Mouse (Mus musculus) brown adipose tissue, adult 24 weeks (tissue): Measurements from ENCODE around the gene Sesn1. TPM values are rescaled to one million over a fixed set of nuclear protein-coding genes. Genes with fewer than 3 reads are reported as not detected.
"Not testable (repeated sequence)": the region's sequence is repeated elsewhere in the genome, so short reads cannot be mapped to it uniquely, and the experiment has no call there.

ENCODE experiments used
- H3K27ac ChIP-seq: fragments of 200-500 bp; replicated peaks from 2 replicates; pipeline ENCODE4 v1.5.1; 2012; ENCODE audit warnings: low read depth, mild to moderate bottlenecking, low read length
- H3K4me1 ChIP-seq: fragments of 200-500 bp; 2 replicates; pipeline ENCODE4 v1.6.1; 2012; ENCODE audit warnings: low read length, mixed read lengths; ENCODE audit not compliant: control insufficient read depth, insufficient read depth, insufficient read length
- H3K4me3 ChIP-seq: fragments of 200-500 bp; 2 replicates; pipeline ENCODE4 v1.5.1; 2012; ENCODE audit warnings: low read depth, mild to moderate bottlenecking, low read length, moderate library complexity; ENCODE audit not compliant: insufficient read depth
- polyA plus RNA-seq: library from polyadenylated mRNA; stranded (reverse); fragments of >200 nt; gene quantifications from 2 replicates; pipeline ENCODE4 v1.2.4, GENCODE M21; 2012; ENCODE audit not compliant: missing spikeins, insufficient read depth, insufficient read length

The Sesn1 gene
- polyA plus RNA-seq, 1 experiment: 9.5 TPM

GRCm38 (mm10) chr10:41814305-41814853 is 4.6 kb downstream of the Sesn1 start:
- H3K27ac ChIP-seq: no peak overlapping the region
- H3K4me1 ChIP-seq: peaks cover 12% of the 10 kb centered on the region
- no peak overlapping the region for H3K4me3 ChIP-seq

GRCm38 (mm10) chr10:41816516-41816915 is 6.8 kb downstream of the Sesn1 start:
- H3K4me3 ChIP-seq: no peak overlapping the region
- no peak overlapping the region for H3K27ac ChIP-seq
- H3K4me1 ChIP-seq: peaks cover 14% of the 10 kb centered on the region

GRCm38 (mm10) chr10:41818036-41818732 is 8.4 kb downstream of the Sesn1 start:
- H3K4me1 ChIP-seq: peaks cover 9% of the 10 kb centered on the region
- H3K4me3 ChIP-seq: no peak overlapping the region
- H3K27ac ChIP-seq: no peak overlapping the region

- H3K27ac ChIP-seq, H3K4me1 ChIP-seq, H3K4me3 ChIP-seq: not testable (repeated sequence)
These were observed 9.0 kb downstream of the Sesn1 start for GRCm38 (mm10) chr10:41818733-41819070.

- Histone ChIP-seq H3K4me3 (no peak overlapping the region), H3K4me1 (0 out of 2 replicates have a peak, but pooled peaks cover 4% of the 10 kb centered on the region), H3K27ac (no peak overlapping the region)
These were observed 9.6 kb downstream of the Sesn1 start for GRCm38 (mm10) chr10:41819307-41819706.

- H3K27ac ChIP-seq: no peak overlapping the region
These were observed 10.7 kb downstream of the Sesn1 start for GRCm38 (mm10) chr10:41820401-41820800.

GRCm38 (mm10) chr10:41821171-41821570 is 11.4 kb downstream of the Sesn1 start:
- Histone ChIP-seq H3K4me3 (no peak overlapping the region), H3K4me1 (0 out of 2 replicates have a peak, but pooled peaks cover 2% of the 10 kb centered on the region), H3K27ac (no peak overlapping the region)

More at GRCm38 (mm10) chr10:41820401-41820800, 10.7 kb downstream of the Sesn1 start:
- Histone ChIP-seq H3K4me3 (no peak overlapping the region), H3K4me1 (0 out of 2 replicates have a peak, but pooled peaks cover 2% of the 10 kb centered on the region)

GRCm38 (mm10) chr10:41822573-41823281 is 13.0 kb downstream of the Sesn1 start:
- H3K4me1 ChIP-seq: 0 out of 2 replicates have a peak, but pooled peaks cover 2% of the 10 kb centered on the region
- no peak overlapping the region for H3K27ac ChIP-seq
- H3K4me3 ChIP-seq: no peak overlapping the region

- H3K4me3 ChIP-seq, H3K4me1 ChIP-seq, H3K27ac ChIP-seq: not testable (repeated sequence)
These were observed 13.5 kb downstream of the Sesn1 start for GRCm38 (mm10) chr10:41823282-41823675.

GRCm38 (mm10) chr10:41823916-41824315 is 14.2 kb downstream of the Sesn1 start:
- Histone ChIP-seq H3K4me3 (no peak overlapping the region), H3K4me1 (0 out of 2 replicates have a peak, but pooled peaks cover 2% of the 10 kb centered on the region), H3K27ac (no peak overlapping the region)

- Histone ChIP-seq H3K27ac (no peak overlapping the region), H3K4me1 (0 out of 2 replicates have a peak, but pooled peaks cover 2% of the 10 kb centered on the region), H3K4me3 (no peak overlapping the region)
These were observed 15.3 kb downstream of the Sesn1 start for GRCm38 (mm10) chr10:41825041-41825440.

GRCm38 (mm10) chr10:41825996-41826395 is 16.3 kb downstream of the Sesn1 start:
- Histone ChIP-seq H3K27ac (no peak overlapping the region), H3K4me1 (0 out of 2 replicates have a peak, but pooled peaks cover 2% of the 10 kb centered on the region), H3K4me3 (no peak overlapping the region)

- Histone ChIP-seq H3K4me1 (no peaks in the 10 kb centered on the region), H3K27ac (no peak overlapping the region), H3K4me3 (no peak overlapping the region)
These were observed 16.9 kb downstream of the Sesn1 start for GRCm38 (mm10) chr10:41826526-41827116.

GRCm38 (mm10) chr10:41827784-41828183 is 18.0 kb downstream of the Sesn1 start:
- Histone ChIP-seq H3K4me1 (no peaks in the 10 kb centered on the region), H3K4me3 (no peak overlapping the region), H3K27ac (no peak overlapping the region)

GRCm38 (mm10) chr10:41829191-41829590 is 19.5 kb downstream of the Sesn1 start:
- no peaks in the 10 kb centered on the region for H3K4me1 ChIP-seq
- no peak overlapping the region for H3K4me3 ChIP-seq
- H3K27ac ChIP-seq: no peak overlapping the region
